Mouse (Mus musculus) stomach, embryonic 15.5 days (tissue): ENCODE results near the gene Galnt12. TPM values are rescaled to one million over a fixed set of nuclear protein-coding genes. Genes with fewer than 3 reads are reported as not detected.

Experiments used
- ATAC-seq: fragments of 200-750 bp; cut with Nextera tagmentation; 2 replicates; pipeline ENCODE4 v1.8.0; 2017; ENCODE audit warnings: low read depth, moderate number of reproducible peaks, moderate TSS enrichment; ENCODE audit not compliant: insufficient read depth, low FRiP score
- H3K27ac ChIP-seq: fragments of 300-500 bp; sonication (generic); 2 replicates; pipeline ENCODE4 v1.5.1; 2015; ENCODE audit warnings: mild to moderate bottlenecking, inconsistent platforms
- H3K27me3 ChIP-seq: fragments of 300-500 bp; sonication (generic); replicated peaks from 2 replicates; pipeline ENCODE4 v1.6.1; 2015; ENCODE audit warnings: inconsistent platforms
- H3K36me3 ChIP-seq: fragments of 300-500 bp; sonication (generic); 2 replicates; pipeline ENCODE4 v1.6.1; 2015; ENCODE audit warnings: inconsistent platforms
- H3K4me1 ChIP-seq: fragments of 300-500 bp; sonication (generic); 2 replicates; pipeline ENCODE4 v1.6.1; 2015; ENCODE audit warnings: inconsistent platforms
- H3K4me2 ChIP-seq: fragments of 300-500 bp; sonication (generic); 2 replicates; pipeline ENCODE4 v1.6.1; 2015; ENCODE audit warnings: mild to moderate bottlenecking, inconsistent platforms
- H3K4me3 ChIP-seq: fragments of 300-500 bp; sonication (generic); replicated peaks from 2 replicates; pipeline ENCODE4 v1.5.1; 2015; ENCODE audit warnings: inconsistent platforms
- H3K9ac ChIP-seq: fragments of 300-500 bp; sonication (generic); 2 replicates; pipeline ENCODE4 v1.6.1; 2015; ENCODE audit warnings: inconsistent platforms
- H3K9me3 ChIP-seq: fragments of 300-500 bp; sonication (generic); 2 replicates; pipeline ENCODE4 v1.6.1; 2016; ENCODE audit warnings: inconsistent platforms
- WGBS: fragments of 180-500 bp; shearing (Covaris S2); methylation state at CpG from one replicate; pipeline ENCODE4 v1.1.7; 2015; 5-methylcytosine and 5-hydroxymethylcytosine counted together
- polyA plus RNA-seq: library from polyadenylated mRNA; unstranded; fragments of >200 nt; fragmentation: Nextera tagmentation; extraction: Ambion mirVana; gene quantifications from 2 replicates; pipeline ENCODE4 v1.2.1, GENCODE M21; 2015

The Galnt12 gene
- polyA plus RNA-seq, 1 experiment from 2014 or later: 34.4 TPM

DNA sequence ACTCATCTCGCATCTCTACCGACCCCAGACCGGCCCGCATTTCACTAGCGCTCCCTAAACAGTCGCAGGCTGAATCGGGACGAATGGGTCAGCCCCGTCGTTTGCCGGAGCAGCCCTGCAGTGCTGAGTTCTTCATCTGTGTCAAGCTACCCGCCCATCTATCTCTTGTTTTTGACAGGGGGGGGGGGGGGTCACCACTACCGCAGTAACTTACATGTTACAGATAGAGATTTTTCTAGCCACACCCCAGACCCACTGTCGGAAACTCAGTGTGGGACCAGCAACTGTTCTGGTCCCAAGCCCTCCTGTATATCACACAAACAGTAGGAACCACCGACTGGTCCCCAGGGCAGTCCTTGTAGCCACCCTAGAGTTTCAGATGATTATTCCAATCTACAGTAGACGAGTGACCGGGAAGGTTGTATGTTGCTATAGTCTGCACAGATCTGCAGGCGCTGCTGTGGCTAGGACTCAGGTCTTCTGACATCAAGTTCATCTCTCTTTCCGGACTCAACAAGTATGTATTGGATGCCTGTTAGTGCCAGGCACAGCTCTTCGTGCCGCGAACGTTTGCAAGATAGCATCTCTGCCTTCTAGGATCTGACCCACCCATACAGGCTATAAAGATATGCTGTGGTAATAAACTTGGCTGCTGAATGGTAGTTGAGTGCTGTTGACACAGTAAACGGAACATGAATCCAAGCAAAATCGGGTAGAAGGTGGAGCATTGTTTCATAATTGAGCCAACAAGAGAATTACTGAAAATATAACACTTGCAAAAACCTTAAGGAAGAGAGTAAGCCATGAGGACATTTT, 34.0 kb upstream of the Galnt12 start:
- no peaks in the 10 kb centered on the region for H3K4me1 ChIP-seq
- ATAC-seq: peak; percentile 9; the same call in 1 of the 2 replicates
- no peak overlapping the region for H3K27ac ChIP-seq
- peak overlapping the region; percentile 61 for H3K4me2 ChIP-seq
- WGBS: 29% methylated on average over 25 of the region's 25 CpGs
- H3K9ac ChIP-seq: peak overlapping the region; percentile 60; the same call in 1 of the 2 replicates
- peak overlapping the region; percentile 73 for H3K4me3 ChIP-seq
- H3K9me3 ChIP-seq: no peaks in the 10 kb centered on the region
- H3K36me3 ChIP-seq: no peaks in the 10 kb centered on the region
- H3K27me3 ChIP-seq: no peaks in the 10 kb centered on the region

DNA sequence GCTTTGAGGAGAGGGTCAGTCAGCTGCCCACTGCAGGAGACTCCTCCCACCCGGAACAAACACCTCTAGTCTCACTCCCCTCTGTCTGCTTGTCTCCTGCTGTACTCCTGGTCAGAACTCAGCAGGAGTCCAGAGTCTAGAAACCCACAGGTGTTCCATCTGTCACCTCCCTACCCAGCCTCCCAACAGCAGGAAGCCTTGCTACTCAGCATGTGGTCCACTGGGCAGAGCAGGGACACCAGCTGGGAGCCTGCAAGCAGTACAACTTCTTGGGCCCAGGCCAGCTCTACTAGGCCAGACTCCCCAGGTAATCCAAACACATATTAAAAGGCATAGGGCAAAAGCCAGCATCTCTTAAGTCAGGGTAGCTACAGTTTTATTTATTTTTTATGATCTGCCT, 30.8 kb upstream of the Galnt12 start:
- 14% methylated on average over 1 of the region's 1 CpGs for WGBS
- Histone ChIP-seq H3K9ac (no peak overlapping the region), H3K9me3 (no peaks in the 10 kb centered on the region), H3K4me3 (no peak overlapping the region), H3K27ac (no peak overlapping the region), H3K4me2 (no peak overlapping the region), H3K36me3 (no peaks in the 10 kb centered on the region), H3K4me1 (no peaks in the 10 kb centered on the region), H3K27me3 (no peaks in the 10 kb centered on the region)
- no peak for ATAC-seq

DNA sequence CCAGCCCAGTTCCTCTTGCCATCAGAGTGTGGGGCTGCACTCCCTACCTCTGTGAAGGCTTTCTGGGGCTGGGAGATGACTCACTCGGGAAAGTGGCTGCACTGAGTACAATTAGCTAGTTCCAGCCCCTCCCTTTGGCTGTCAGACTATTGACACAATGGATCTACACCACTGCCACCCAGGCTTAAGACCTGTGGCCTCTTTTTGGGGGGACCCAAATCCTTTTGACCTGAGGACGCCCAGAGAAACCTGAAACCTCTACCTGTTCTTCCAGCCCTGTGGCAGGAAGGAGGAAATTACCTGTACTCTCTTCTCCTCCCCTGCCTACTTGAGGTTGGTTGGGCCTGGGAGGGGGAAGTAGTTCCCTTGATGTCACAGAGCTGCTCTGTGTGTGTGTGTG, 16.7 kb upstream of the Galnt12 start:
- 25% methylated on average over 2 of the region's 2 CpGs for WGBS
- H3K27me3 ChIP-seq: no peaks in the 10 kb centered on the region
- H3K4me1 ChIP-seq: no peaks in the 10 kb centered on the region
- H3K36me3 ChIP-seq: no peaks in the 10 kb centered on the region
- no peak overlapping the region for H3K4me3 ChIP-seq
- ATAC-seq: peak; percentile 92
- peak overlapping the region; percentile 57; the same call in 1 of the 2 replicates for H3K27ac ChIP-seq
- H3K9ac ChIP-seq: no peak overlapping the region
- H3K4me2 ChIP-seq: no peak overlapping the region
- no peaks in the 10 kb centered on the region for H3K9me3 ChIP-seq

DNA sequence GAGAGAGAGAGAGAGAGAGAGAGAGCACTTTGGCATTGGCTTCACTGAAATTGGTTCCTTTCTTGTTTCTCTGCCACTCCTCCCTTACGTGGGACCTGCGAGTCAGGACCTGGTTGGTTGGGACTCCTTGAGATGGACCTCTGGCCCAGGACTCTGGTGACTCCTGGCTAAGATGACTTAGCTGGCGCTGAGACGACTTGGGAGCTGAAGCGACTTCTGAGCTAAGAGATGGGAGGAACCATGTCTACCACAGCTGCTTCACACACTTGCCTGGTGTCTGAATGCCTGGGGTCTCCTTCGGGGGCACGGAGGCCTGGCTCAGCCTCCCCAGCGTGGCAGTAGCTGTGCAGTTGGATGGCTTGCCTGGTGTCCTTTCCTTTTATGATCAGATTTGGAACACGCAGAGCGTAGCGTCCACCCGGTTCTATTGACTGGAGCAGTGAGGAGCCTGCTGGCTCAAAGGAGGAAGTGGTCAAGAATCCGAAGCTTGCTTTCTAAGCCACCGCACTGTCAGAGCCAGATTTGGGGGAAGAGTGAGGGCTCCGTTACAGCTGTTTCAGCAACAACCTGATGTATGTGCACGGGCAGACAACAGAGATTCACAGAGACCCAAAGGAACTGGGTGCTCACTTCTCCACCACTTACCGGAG, 11.6 kb upstream of the Galnt12 start:
- Histone ChIP-seq H3K9me3 (no peaks in the 10 kb centered on the region), H3K4me1 (no peaks in the 10 kb centered on the region), H3K27me3 (no peaks in the 10 kb centered on the region), H3K27ac (no peak overlapping the region), H3K4me2 (no peak overlapping the region), H3K9ac (no peak overlapping the region), H3K4me3 (no peak overlapping the region), H3K36me3 (no peaks in the 10 kb centered on the region)
- WGBS: 83% methylated on average over 17 of the region's 17 CpGs
- no peak for ATAC-seq

DNA sequence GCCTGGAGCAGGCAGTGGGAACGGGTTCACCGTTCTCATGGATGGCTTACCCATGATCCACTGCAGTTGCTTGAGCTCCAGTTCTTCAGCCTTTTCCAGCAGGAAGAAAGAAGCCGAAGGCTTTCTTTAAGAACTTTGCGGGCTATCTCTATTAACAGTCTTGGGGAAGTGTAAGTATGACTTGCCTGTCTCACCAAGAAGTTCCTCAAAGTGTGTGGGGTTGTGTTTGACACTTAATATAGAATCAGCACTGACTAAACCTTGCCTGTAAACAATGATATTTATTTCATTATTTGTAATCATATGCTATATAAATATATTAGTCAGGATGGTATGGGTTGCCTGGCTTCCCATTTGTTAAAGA, 11.1 kb upstream of the Galnt12 start:
- no peaks in the 10 kb centered on the region for H3K27me3 ChIP-seq
- no peak overlapping the region for H3K4me2 ChIP-seq
- no peak for ATAC-seq
- no peak overlapping the region for H3K4me3 ChIP-seq
- no peaks in the 10 kb centered on the region for H3K36me3 ChIP-seq
- WGBS: 96% methylated on average over 4 of the region's 4 CpGs
- H3K9me3 ChIP-seq: no peaks in the 10 kb centered on the region
- H3K4me1 ChIP-seq: no peaks in the 10 kb centered on the region
- H3K27ac ChIP-seq: no peak overlapping the region
- H3K9ac ChIP-seq: no peak overlapping the region

DNA sequence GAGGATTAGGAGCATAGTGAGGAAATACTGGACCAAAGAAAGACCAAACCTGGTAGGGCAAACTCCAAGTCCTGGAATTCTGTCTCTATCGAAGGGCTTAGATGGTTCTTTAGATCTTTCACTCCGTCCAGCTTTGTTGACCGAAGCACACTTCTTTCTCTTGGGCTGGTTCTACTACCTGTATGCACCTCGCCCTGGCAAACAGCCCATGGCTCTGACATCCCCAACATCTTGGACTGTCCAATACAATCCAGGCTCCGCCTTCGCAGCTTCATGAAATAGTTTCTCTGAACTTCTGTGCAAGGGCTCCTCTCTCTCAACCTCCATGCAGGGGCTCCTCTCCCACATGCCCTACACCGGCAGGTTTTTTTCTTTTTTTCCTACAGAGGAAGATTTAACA, 7.9 kb upstream of the Galnt12 start:
- Histone ChIP-seq H3K36me3 (no peaks in the 10 kb centered on the region), H3K4me3 (no peak overlapping the region), H3K4me1 (no peaks in the 10 kb centered on the region), H3K9me3 (no peaks in the 10 kb centered on the region), H3K9ac (no peak overlapping the region), H3K27me3 (no peaks in the 10 kb centered on the region), H3K4me2 (no peak overlapping the region), H3K27ac (no peak overlapping the region)
- 82% methylated on average over 7 of the region's 7 CpGs for WGBS
- ATAC-seq: 0 out of 2 replicates have a peak, but pooled peaks have one; percentile 14

DNA sequence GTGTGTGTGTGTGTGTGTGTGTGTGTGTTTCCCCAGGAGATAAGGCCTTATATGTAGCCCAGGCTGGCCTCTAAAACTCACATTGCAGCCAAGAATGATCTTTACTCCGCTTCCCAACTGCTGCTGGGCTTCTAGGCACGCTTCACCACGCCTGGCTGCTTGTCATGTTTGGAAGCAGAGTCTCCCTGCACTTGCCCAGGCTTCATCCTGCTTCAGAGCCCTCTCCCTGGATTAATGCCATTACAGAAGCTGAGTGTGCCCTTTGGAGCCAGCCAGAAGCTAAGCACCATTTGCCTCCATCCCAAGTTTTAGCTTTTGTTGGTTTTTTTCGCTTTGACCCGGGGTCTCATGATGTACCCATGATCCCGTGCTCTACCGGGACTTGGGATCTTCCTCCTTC, 3.0 kb upstream of the Galnt12 start:
- 88% methylated on average over 7 of the region's 7 CpGs for WGBS
- Histone ChIP-seq H3K9me3 (no peaks in the 10 kb centered on the region), H3K36me3 (no peaks in the 10 kb centered on the region), H3K9ac (no peak overlapping the region), H3K4me1 (0 out of 2 replicates have a peak, but pooled peaks cover 8% of the 10 kb centered on the region), H3K4me2 (no peak overlapping the region), H3K4me3 (no peak overlapping the region), H3K27ac (no peak overlapping the region), H3K27me3 (peaks cover 5% of the 10 kb centered on the region; the same call in 1 of the 2 replicates)
- no peak for ATAC-seq

DNA sequence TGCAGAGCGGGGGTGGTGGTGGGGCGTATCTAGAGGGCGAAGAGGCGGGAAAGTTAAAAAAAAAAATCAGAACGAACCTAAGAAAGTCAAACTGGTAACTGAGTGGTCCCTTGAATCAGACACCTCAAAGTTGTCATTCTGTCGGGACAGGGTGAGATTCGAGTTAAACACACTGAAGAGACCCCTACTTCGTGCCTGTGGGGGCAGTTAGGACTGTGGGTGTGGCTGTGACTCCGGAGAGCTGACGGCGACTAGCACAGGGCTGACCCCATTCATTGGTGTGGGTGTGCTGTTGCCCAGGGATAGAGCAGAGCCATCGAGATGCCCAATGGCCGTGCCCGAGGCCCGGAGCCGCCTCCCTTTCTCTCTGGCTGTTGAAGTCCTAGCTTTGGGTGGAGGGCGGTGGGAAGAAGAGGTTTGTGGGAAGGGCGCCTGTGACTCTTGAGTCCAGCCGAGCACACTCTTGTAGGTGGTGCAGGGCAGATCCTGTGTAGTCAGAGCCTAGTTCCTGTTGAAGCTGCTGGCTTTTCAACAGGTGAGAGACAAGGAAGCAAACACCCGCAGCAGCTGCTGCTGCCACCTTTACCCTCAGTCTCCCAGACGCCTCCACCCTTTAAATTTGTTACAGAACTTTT, 795 bp downstream of the Galnt12 start:
- ATAC-seq: peak; percentile 40; the same call in 1 of the 2 replicates
- Histone ChIP-seq H3K9me3 (no peaks in the 10 kb centered on the region), H3K27ac (0 out of 2 replicates have a peak overlapping the region, but pooled peaks have one; percentile 4), H3K4me3 (peak overlapping the region; percentile 70), H3K27me3 (peaks cover 5% of the 10 kb centered on the region; the same call in 1 of the 2 replicates), H3K4me2 (peak overlapping the region; percentile 99), H3K36me3 (no peaks in the 10 kb centered on the region), H3K9ac (peak overlapping the region; percentile 54), H3K4me1 (0 out of 2 replicates have a peak, but pooled peaks cover 8% of the 10 kb centered on the region)
- WGBS: 3% methylated on average over 21 of the region's 21 CpGs

DNA sequence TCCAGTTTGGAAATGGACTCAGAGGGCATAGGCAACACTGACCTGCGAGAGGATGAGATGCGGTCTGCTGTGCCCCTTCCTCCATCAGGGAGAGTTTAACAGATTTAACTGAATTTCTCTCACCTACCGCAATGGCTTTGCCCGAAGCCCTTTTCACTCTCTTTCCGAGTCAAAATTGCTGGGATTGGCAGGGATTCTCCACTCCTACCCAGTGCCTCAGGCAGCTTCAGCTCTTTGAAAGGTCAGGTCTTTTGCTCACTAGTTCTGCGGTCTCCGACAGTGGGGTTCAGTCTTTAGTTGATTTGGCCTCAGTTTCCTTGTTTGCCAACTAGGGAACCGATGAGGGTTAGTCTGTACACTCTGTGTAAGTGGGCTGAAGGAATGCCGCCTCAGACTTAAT, 1.5 kb downstream of the Galnt12 start:
- no peak for ATAC-seq
- H3K4me3 ChIP-seq: peak overlapping the region; percentile 70; the same call in 1 of the 2 replicates
- 55% methylated on average over 9 of the region's 9 CpGs for WGBS

DNA sequence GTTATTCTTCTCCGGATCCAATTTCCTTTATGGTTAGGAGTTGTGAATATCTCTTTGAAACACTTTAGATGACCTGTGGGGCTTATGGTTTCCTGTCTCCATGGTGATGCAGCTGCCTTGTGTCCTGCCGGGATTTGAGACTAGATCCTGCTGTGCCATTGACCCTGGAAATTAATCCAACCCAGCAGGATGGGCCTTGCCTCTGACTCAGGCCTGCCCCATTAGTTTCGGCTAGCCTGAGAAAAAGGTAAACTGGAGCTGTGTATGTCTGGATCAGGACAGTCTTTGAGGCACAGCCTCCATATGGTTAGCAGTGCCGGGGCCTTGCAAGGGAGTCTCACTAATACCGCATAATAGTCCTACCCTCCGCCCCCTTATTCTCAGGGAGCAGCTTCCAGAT, 1.9 kb downstream of the Galnt12 start:
- no peak for ATAC-seq
- 66% methylated on average over 6 of the region's 6 CpGs for WGBS
- Histone ChIP-seq H3K9ac (no peak overlapping the region), H3K4me1 (0 out of 2 replicates have a peak, but pooled peaks cover 8% of the 10 kb centered on the region), H3K27me3 (peaks cover 5% of the 10 kb centered on the region; the same call in 1 of the 2 replicates), H3K4me2 (no peak overlapping the region), H3K9me3 (no peaks in the 10 kb centered on the region), H3K36me3 (no peaks in the 10 kb centered on the region), H3K27ac (no peak overlapping the region), H3K4me3 (no peak overlapping the region)

More for the DNA sequence above, 1.5 kb downstream of the Galnt12 start:
- no peaks in the 10 kb centered on the region for H3K9me3 ChIP-seq
- peaks cover 5% of the 10 kb centered on the region; the same call in 1 of the 2 replicates for H3K27me3 ChIP-seq
- no peak overlapping the region for H3K27ac ChIP-seq
- H3K36me3 ChIP-seq: no peaks in the 10 kb centered on the region
- no peak overlapping the region for H3K9ac ChIP-seq
- peak overlapping the region; percentile 99; the same call in 1 of the 2 replicates for H3K4me2 ChIP-seq
- H3K4me1 ChIP-seq: 0 out of 2 replicates have a peak, but pooled peaks cover 8% of the 10 kb centered on the region

DNA sequence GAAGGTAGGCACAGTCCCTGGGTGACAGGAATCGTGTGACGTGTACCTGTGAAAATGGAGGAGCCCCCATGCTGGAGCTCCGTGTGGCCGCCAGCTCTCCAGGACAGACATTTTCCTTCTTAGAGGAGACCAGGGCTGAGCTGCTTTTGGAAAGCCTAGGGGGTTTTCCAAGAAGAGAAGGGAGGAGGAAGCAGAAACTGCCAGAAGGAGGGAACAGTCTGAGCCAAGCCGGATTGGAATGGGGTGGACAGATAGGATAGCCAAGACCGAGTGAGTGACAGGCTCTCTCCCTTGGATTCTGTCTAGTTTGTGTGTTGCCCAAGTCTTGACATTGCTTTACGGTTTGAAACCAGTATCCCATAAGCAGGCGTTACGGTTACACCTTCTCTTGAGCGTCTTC, 11.9 kb downstream of the Galnt12 start:
- Histone ChIP-seq H3K27me3 (no peaks in the 10 kb centered on the region), H3K4me3 (no peak overlapping the region), H3K4me2 (no peak overlapping the region), H3K36me3 (no peaks in the 10 kb centered on the region), H3K9me3 (no peaks in the 10 kb centered on the region), H3K9ac (no peak overlapping the region), H3K27ac (no peak overlapping the region), H3K4me1 (no peaks in the 10 kb centered on the region)
- no peak for ATAC-seq
- 95% methylated on average over 10 of the region's 10 CpGs for WGBS

DNA sequence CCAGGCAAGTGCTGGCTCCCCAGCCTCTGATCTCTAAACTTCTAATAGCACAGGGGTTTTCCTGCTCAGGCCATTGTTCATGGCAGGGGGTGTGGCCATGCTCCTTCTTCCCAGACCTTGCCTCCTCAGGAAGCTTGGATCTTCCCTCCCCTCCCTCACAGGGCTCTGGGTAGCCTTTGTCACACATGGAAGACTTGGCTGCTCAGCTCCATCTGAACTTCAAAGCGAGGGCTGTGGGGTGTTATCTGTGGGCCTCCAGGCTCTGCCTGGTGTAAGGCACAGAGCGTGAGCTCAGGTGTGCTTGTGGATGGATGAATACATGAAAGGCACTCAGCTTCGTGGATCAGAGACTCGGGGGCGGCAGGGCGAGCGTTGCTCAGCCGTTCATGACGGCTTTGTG, 20.2 kb downstream of the Galnt12 start:
- no peak overlapping the region for H3K27ac ChIP-seq
- H3K36me3 ChIP-seq: no peaks in the 10 kb centered on the region
- no peak overlapping the region for H3K9ac ChIP-seq
- H3K4me3 ChIP-seq: no peak overlapping the region
- no peak overlapping the region for H3K4me2 ChIP-seq
- WGBS: 61% methylated on average over 9 of the region's 9 CpGs
- no peak for ATAC-seq
- no peaks in the 10 kb centered on the region for H3K27me3 ChIP-seq
- H3K4me1 ChIP-seq: no peaks in the 10 kb centered on the region
- H3K9me3 ChIP-seq: no peaks in the 10 kb centered on the region
